Mouse (Mus musculus): Measurements from ENCODE around the gene Bcl2. TPM values are rescaled to one million over a fixed set of nuclear protein-coding genes. Genes with fewer than 3 reads are reported as not detected.

Bcl2 gene
- total and polyA plus RNA-seq, 3 experiments: 30.9 to 87.0 (median 38.8) TPM

DNA sequence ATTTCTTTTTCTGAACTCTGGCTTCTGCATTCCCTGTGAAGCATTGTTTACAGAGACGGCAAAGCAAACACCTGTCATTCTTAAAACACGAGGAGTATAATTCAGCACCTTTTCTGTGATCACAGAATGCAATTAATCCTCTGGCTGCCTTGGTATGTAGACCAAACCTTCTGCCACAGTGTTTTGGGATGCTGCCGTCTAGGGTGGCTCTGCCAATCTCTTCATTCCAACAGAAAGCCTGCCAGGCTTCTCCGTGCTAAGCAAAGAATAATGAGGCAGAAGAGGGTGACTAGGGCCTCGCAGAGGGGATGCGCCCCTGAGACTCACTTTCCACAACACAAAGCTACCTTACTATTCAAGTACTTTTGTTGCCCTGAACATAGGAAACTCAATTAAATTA is 23.2 kb downstream of the Bcl2 start:
- Histone ChIP-seq H3K4me1 (ENCODE audit: control insufficient read depth in 1 of 2, insufficient read depth in 2 of 2, low read length in 2 of 2) (peaks cover 17 to 29% of the 10 kb centered on the region in 2 experiments), H3K36me3 (ENCODE audit: control insufficient read depth in 1 of 2, insufficient read depth in 2 of 2, low read length in 2 of 2) (peaks cover 2 to 37% of the 10 kb centered on the region in 2 experiments; a peak in 2 of 4 replicates), H3K4me3 (ENCODE audit: control insufficient read depth in 1 of 2, insufficient read depth in 1 of 2, low read depth in 2 of 2, low read length in 2 of 2) (no peak overlapping the region)

GRCm38 (mm10) chr1:106688161-106688516 is 25.9 kb downstream of the Bcl2 start:
- Histone ChIP-seq H3K79me2 (ENCODE audit: control insufficient read depth, insufficient read depth, low read length, poor library complexity) (peaks cover 50% of the 10 kb centered on the region), H3K4me3 (ENCODE audit: control insufficient read depth in 1 of 2, insufficient read depth in 1 of 2, low read depth in 2 of 2, low read length in 2 of 2) (peak overlapping the region in 1 of 2 experiments; percentile 23; a peak in 3 of 4 replicates), H3K27ac (ENCODE audit: control insufficient read depth, low read depth, low read length) (peak overlapping the region; percentile 42), H3K27me3 (ENCODE audit: control insufficient read depth in 1 of 2, insufficient read depth in 2 of 2, low read length in 2 of 2) (no peaks in the 10 kb centered on the region), H3K9ac (ENCODE audit: control insufficient read depth, low read depth, low read length, poor library complexity, severe bottlenecking) (peak overlapping the region; percentile 32; the same call in 1 of the 2 replicates), H3K9me3 (replicated peaks; ENCODE audit: insufficient read depth, low read length) (no peaks in the 10 kb centered on the region), H3K36me3 (ENCODE audit: control insufficient read depth in 1 of 2, insufficient read depth in 2 of 2, low read length in 2 of 2) (peaks cover 2 to 40% of the 10 kb centered on the region in 2 experiments; a peak in 2 of 4 replicates), H3K4me1 (ENCODE audit: control insufficient read depth in 1 of 2, insufficient read depth in 2 of 2, low read length in 2 of 2) (peaks cover 16 to 26% of the 10 kb centered on the region in 2 experiments)
- peak; percentile 49 for DNase-seq (ENCODE audit: low read depth, low spot score)
- TF ChIP-seq CHD1 (IDR thresholded peaks at IDR 0.05; ENCODE audit: low read depth, low read length): no peak
- 0 out of 2 replicates have a peak, but pooled peaks have one; percentile 22 for TF ChIP-seq MAX (IDR thresholded peaks at IDR 0.05; ENCODE audit: low read length)
- peak; percentile 30; the same call in 1 of the 2 replicates for TF ChIP-seq RCOR1 (IDR thresholded peaks at IDR 0.05; ENCODE audit: low read depth, low read length)
- TF ChIP-seq ZC3H11A (IDR thresholded peaks at IDR 0.05; ENCODE audit: low read depth, low read length): no peak
- 0 out of 2 replicates have a peak, but pooled peaks have one; percentile 24 for TF ChIP-seq SIN3A (IDR thresholded peaks at IDR 0.05; ENCODE audit: low read length)
- peak; percentile 79 for TF ChIP-seq ZNF384 (IDR thresholded peaks at IDR 0.05; ENCODE audit: low read depth, low read length)
- TF ChIP-seq EP300 (IDR thresholded peaks at IDR 0.05; ENCODE audit: low read depth in 1 of 2, low read length in 2 of 2): peak; percentile 6 to 60; a peak in 2 of 4 replicates
- 0 out of 2 replicates have a peak, but pooled peaks have one; percentile 9 for TF ChIP-seq BHLHE40 (IDR thresholded peaks at IDR 0.05; ENCODE audit: borderline replicate concordance, low read depth, low read length)
- TF ChIP-seq ETS1 (IDR thresholded peaks at IDR 0.05; ENCODE audit: low read depth, low read length): 0 out of 2 replicates have a peak, but pooled peaks have one; percentile 23

More for the DNA sequence above, 23.2 kb downstream of the Bcl2 start:
- no peak overlapping the region for H3K9ac ChIP-seq (ENCODE audit: control insufficient read depth, low read depth, low read length, poor library complexity, severe bottlenecking)
- no peak for DNase-seq (ENCODE audit: low read depth, low spot score)
- H3K27ac ChIP-seq (ENCODE audit: control insufficient read depth, low read depth, low read length): no peak overlapping the region
- H3K79me2 ChIP-seq (ENCODE audit: control insufficient read depth, insufficient read depth, low read length, poor library complexity): peaks cover 58% of the 10 kb centered on the region
- H3K27me3 ChIP-seq (ENCODE audit: control insufficient read depth in 1 of 2, insufficient read depth in 2 of 2, low read length in 2 of 2): no peaks in the 10 kb centered on the region
- no peak for TF ChIP-seq CHD1 (IDR thresholded peaks at IDR 0.05; ENCODE audit: low read depth, low read length)
- TF ChIP-seq MXI1 (IDR thresholded peaks at IDR 0.05; ENCODE audit: low read depth, low read length): no peak
- TF ChIP-seq CTCF (IDR thresholded peaks at IDR 0.05 in 2 of 3, conservative IDR thresholded peaks at IDR 0.05 in 1 of 3; ENCODE audit: control insufficient read depth in 1 of 3, insufficient read depth in 1 of 3, low read depth in 2 of 3, low read length in 3 of 3, poor library complexity in 1 of 3, severe bottlenecking in 1 of 3): no peak
- no peak for TF ChIP-seq JUND (IDR thresholded peaks at IDR 0.05; ENCODE audit: low read depth, low read length)
- no peak for TF ChIP-seq NRF1 (IDR thresholded peaks at IDR 0.05; ENCODE audit: insufficient read depth, low read depth, low read length, poor library complexity, severe bottlenecking)
- no peak for TF ChIP-seq MAFK (IDR thresholded peaks at IDR 0.05; ENCODE audit: borderline replicate concordance, low read depth, low read length)
- no peak for TF ChIP-seq RAD21 (IDR thresholded peaks at IDR 0.05; ENCODE audit: low read depth, low read length)
- TF ChIP-seq UBTF (IDR thresholded peaks at IDR 0.05; ENCODE audit: borderline replicate concordance, insufficient read depth, low read depth, low read length): no peak
- no peak for TF ChIP-seq ZNF384 (IDR thresholded peaks at IDR 0.05; ENCODE audit: low read depth, low read length)
- TF ChIP-seq MEF2A (IDR thresholded peaks at IDR 0.05; ENCODE audit: extremely low read depth, insufficient replicate concordance, low read depth, low read length, poor library complexity, severe bottlenecking): no peak
- no peak for TF ChIP-seq KAT2A (conservative IDR thresholded peaks at IDR 0.05; ENCODE audit: low read depth, low read length)
- H3K9me3 ChIP-seq (replicated peaks; ENCODE audit: insufficient read depth, low read length): no peaks in the 10 kb centered on the region
